Mouse (Mus musculus) kidney, adult 9 months (tissue): ENCODE data around the gene Efcab9.
A peak's percentile ranks its signal among the peaks of the same experiment; 100 is the strongest.
"Not testable (repeated sequence)": the region's sequence is repeated elsewhere in the genome, so short reads cannot be mapped to it uniquely, and the experiment has no call there.

Source experiments
- DNase-seq: peaks from one replicate; pipeline ENCODE4 v3.0.0; 2022

Efcab9 gene

DNA sequence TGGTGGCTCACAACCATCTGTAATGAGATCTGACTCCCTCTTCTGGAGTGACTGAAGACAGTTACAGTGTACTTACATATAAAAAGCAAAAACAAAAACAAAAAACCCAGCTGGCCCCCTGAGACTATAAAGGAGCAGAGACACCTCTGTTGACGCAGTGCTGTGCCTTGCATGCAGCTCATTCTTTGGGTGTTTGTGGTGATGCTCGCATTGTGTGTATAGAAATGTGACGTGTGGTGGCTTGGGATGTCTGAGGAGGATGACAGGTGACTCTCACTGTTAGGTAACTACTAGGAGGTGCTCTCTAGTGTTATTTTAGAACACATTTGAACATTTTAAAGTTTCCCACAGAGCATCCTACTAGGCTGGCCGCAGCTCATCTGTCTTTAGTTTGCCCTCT is 3.8 kb upstream of the Efcab9 start:
- DNase-seq = no peak

DNA sequence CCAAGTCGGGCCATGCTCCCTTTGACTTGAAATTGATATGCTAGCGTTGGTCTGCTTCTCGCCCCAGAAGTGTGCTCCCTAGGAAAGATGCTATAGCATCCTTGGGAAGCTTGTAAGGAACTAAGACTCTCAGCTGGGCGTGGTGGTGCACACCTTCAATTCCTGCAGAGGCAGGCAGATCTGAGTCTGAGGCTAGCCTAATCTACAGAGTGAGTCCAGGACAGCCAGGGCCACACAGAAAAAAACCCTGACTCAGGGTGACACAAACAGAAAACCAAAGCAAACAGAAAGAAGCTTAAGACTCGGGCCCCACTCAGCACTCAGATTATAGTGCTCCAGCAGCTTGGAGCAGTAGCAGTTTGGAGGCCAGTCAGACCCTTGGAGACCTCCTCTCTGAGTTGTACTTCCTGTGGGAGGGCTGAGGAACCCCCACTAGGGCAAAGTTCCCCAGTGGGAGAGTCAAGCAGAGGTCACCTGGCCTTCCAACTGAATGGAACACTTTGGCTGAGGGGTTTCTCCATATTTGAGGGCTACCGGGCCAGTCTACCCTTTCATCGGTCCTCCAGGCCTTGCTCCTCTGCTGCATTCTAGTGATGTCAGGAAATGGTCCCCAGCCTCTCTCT is 2.7 kb upstream of the Efcab9 start:
- no peak for DNase-seq

DNA sequence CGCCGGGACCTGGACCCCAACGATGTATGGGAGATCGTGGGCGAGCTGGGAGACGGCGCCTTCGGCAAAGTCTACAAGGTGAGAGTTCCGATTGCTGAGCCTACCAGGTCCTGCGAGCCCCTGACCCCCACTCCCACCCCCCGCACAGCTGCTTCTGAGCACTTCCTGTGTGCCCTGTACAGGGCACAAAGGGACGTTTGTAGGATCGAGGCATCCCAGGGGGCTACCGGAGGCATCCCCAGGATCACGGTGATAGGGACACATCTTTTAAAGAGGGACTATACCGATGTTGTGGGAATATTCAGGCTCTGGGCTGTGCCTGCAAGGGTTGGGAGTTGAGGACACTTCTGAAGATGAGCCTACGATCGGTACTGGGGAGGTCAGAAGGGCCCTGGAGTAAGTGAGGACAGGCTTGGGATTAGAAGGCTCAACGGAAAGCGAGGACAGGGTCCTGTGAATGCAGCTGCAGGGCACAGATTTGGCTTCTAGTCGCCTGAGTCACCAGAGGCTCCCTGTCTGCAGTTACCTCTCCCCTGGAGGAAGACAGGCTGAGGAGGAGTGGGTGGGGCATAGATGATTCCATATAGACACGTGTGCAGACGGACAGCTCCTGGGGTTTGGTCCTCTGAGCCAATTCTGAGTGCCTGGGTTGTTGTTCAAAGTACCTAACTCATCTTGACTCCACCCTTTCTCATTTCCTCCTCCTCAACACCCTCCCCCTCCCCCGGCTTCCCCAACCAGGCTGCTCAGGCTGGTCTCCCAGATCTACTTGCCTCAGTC is 1.8 kb upstream of the Efcab9 start:
- no peak for DNase-seq

DNA sequence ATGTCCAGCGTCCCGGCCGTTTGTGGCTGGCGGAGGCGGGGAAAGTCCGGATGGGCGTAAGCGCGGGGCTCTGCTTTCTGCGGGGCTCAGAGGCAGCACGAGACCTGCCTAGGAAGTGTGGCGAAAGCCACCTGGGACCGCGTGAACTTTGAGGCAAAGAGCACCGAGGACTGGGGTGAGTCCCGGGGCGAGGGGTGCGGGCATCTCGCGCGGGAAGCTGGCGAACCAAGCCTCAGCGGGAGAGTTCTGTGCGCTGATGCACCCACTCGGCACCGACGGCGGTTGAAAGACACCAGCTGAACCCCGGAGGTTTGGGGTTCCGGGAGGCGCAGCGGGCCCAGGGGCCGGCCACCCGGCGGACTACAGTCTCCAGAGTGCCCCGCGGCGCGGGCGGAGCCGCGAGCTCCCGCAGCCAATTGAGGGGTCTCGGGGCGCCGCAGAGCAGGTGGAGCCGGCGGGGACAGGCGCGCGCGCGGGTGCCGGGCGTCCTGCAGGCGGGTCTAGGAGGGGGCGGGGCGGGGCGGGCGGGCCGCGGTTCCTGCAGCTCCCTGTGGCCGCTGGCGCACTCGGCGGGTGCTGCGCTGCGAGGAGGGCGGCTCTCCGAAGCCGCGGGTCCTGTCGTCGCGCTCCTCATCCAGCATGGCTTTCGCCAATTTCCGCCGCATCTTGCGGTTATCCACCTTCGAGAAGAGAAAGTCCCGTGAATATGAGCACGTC is 1.0 kb upstream of the Efcab9 start, which contains the start of gene Stk10:
Gene Stk10 (plus strand): TSS at position 541 of the 717 bp plus-strand sequence.
- peak; percentile 90 for DNase-seq

DNA sequence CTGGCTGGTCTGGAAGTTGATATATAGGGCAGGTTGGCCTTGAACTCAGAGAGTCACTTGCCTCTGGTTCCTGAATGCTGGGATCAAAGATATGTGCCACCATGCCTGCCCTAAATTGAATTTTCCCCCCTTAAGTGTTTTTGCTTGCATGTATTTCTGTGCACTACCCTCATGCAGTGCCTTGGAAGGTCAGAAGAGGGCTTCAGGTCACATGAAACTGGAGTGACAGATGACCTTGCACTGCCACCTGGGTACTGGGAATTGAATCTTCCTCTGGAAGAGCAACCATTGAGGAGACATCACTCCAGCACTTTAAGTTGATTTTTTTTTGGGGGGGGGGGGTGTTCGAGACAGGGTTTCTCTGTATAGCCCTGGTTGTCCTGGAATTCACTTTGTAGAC is 1.7 kb downstream of the Efcab9 start:
- no peak for DNase-seq

DNA sequence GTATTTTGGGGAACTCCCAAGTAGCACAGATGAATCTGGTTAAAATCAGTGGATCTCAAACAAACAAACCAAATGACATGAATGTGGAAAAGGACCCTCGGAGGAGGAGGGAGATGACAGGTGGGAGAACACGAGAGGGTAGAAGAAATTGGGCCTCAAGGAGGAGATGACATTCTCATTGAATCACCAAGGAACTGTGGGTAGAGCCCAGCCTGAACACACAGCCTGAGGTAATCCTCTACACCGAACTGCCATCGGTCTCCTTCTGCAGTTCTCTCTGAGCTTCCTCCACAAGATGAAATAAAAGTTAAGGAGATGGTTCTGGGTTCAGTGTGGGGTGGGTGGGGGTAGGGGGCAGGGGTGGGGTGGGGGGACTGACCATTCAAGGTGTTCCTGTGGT is 4.9 kb downstream of the Efcab9 start:
- DNase-seq = no peak

DNA sequence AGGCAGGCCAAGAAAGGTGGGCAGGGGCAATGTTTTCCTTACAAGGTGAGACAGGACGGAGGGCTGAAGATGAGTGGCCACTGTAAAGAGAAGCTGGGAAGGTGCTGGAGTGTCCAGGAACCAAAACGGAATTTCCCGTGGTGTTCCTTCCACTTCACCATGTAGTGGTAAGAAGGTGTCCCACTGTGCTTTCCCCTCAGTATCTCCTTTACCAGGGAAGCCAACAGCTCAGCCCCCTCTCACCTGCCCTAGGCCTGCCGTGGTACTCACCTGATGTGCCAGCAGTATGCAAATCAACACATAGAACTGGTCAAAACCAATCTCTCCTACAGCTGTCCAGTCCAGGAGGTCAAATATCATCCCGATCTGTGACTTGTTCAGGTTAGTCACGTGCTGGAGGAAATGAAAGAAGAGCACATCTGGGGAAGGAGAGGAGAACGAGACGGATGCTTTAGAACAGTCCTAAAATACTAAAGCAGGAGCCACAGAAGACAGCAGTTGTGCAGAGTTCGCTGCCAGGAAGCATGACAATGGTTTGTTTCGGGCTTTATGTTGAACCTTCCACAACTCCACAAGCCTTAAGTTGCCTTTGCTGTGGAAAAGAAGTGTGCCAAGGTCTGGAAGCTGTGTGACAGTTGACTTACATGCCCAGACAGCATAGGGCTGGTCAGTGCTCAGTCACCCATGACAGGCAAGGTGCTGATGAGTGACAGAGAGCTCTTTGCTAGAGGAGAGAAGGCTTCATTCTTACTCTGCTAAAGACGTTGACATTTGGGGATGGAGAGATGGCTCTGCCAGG is 7.6 kb downstream of the Efcab9 start:
- no peak for DNase-seq

DNA sequence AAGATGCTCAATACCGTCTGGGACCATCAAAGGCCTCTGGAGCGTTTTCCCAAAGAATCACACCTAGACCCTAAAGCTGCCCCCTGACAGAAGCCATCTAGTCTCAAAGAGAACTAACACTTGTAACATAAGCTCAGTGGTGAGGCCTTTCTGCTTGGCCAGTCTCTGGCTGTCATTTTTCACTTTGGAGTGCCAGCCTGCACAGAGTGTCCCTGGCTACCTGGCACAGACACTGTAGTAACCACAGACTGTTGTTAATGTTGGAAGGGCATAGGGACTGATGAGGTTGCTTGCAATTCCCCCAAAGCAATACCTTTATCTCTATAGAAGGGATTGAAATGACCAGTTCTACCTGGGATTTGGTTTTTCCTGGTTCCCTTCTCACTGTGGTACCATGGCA is 10.6 kb downstream of the Efcab9 start:
- no peak for DNase-seq

DNA sequence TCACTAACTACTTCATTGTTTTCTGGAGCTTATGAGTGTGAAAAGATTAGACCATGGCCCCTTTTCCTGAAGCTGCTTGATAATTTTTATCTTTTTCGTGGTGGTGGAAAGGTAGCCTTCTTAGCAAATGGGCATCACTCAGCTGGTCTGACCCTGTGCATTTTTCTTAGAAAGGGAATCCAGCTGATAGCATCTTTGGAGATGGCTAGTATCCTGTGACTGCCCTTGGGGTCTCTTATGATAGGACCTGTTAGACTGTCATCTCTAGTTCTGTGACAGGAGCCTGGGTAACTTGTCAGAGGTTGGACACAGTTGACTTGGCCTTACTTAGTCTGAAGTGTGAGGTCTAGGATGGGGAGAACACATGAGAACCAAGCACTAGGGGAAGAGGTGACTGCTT is 12.5 kb downstream of the Efcab9 start:
- DNase-seq = no peak

DNA sequence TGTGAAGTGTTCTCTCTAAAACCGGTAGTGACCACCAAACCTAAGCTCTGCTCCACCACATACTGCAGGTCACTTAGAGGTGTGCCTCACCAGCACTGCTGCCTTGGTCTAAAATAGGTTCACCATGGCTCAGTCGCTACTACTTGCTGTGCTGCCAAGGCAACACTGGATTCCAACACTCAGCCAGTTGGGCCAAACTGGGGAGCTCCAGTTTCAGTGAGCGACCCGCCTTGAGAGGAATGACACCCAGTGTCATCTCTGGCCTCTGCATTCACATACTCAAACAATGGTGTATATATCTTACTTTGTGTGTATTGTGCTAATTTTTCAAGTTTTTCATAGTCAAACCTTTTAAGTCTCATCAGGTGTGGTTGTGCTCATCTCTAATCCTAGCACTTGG is 13.1 kb downstream of the Efcab9 start:
- no peak for DNase-seq

DNA sequence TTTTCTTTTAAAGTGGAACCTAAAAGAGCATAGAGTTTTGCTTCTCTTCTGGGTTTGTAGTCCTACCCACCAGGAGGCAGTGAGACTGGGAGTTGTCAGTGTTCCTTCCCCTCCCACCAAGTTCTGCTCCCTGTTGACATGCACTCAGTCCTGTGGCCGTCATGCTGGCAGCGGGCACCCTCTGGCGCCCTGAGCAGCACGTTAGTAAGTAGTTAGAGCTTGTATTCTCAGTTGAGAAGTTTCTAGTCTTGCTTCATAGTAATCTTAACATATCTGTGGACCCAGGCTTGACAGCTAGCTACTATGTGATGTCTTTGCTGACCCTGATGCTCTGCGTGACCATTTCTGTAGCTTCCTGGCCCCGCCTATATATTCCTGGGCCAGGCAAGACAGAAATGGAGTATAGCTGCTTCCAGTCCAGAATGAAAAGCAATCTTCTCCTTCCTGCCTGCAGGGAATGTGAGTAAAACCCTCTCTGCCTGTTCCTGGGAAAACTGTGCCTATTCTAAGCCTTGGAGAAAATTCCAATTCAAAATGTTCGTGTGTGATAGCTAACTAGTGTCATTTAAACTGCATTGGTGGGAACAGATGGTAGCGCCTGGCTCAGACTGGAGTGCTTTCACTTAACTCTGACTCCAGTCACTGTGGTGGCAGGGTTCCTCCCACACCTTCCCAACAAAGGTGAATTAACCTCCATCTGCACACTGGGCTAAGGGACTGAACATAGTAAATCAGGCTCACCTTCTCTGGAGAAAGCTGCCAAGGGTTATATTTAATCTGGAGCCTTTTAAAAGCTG is 14.8 kb downstream of the Efcab9 start:
- no peak for DNase-seq

DNA sequence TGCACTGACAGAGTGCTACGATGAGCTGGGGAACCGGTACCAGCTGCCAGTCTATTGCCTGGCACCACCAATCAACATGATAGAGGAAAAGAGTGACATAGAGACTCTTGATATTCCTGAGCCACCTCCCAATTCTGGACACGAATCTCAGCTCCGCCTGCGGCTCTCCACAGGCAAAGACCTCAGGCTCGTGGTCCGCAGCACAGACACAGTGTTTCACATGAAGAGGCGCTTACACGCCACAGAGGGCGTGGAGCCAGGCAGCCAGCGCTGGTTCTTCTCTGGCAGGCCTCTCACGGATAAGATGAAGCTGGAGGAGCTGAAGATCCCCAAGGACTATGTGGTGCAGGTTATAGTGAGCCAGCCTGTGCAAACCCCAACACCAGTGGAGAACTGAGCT is 15.8 kb downstream of the Efcab9 start:
- DNase-seq = no peak

DNA sequence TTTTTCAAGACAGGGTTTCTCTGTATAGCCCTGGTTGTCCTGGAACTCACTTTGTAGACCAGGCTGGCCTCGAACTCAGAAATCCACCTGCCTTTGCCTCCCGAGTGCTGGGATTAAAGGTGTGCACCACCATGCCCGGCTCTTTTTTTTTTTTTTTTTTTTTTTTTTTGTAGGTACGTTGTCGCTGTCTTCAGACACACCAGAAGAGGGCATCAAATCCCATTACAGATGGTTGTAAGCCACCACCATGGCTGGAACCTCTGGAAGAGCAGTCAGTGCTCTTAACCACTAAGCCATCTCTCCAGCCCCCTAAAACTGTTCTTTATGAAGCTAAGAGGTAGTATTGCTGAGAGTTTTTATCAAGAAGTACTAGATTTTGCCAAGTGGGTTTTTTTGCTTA is 17.0 kb downstream of the Efcab9 start:
- not testable (repeated sequence) for DNase-seq

DNA sequence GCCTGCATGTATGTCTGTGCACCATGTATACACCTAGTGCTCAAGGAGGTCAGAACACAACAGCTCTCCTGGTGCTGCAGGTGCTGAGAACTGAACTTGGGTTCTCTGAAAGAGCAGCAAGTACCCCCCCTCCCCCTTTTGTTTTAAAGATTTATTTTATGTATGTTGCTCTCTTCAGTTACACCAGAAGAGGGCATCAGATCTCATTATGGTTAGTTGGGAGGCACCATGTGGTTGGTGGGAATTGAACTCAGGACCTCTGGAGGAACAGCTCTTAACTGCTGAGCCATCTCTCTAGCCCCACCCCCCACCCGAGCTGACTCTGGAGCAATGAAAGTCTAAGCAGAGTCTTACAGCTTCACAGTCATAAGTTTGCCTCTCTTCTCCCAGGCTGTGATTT is 21.0 kb downstream of the Efcab9 start:
- DNase-seq = no peak

DNA sequence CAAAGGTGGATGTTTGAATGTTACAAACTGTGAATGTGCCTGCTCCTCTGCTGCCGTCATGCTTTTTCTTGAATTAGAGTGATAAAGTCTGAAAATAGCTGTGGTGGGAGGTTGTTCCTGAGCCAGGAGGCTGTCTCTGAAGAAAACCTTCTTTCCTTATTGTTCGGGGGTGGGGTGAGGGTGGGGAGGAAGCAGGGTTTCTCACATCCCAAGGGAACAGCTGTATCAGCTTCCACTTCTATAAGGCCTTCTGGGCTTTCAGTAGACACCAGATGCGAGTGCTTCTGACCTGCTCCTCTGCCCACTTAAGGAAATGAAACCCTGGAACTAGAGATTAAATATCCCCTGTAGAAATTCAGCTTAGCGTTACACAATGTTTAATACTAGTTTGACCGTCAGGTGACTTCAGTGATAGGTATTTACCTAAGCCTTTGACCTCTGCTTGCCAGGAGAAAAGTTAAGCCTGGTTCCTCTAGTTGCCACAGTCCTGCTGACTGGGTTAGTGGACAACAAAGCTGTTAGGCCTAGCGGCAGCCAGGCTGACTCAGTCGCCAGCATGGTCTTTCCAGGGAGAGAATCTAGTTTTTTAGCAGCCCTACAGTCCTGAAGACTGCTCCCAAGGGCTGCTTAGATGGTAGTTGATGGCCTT is 26.7 kb downstream of the Efcab9 start:
- DNase-seq = no peak

DNA sequence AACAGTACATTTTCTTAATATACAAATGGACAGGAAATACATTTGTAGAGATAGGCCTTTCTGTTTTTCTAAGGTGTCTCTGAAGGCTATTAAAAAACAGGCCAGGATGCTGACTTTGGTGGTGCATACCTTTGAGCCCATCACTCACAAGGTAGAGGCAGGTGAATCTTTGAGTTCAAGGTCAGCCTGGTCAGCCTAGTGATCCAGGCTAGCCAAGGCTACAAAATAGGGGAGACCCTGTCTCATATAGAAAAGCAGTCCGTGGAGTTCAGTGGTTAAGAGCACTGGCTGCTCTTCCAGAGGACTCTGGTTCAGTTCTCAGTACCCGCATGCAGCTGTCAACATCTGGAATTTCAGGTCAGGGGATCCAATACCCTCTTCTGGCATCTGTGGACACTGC is 28.2 kb downstream of the Efcab9 start:
- no peak for DNase-seq

DNA sequence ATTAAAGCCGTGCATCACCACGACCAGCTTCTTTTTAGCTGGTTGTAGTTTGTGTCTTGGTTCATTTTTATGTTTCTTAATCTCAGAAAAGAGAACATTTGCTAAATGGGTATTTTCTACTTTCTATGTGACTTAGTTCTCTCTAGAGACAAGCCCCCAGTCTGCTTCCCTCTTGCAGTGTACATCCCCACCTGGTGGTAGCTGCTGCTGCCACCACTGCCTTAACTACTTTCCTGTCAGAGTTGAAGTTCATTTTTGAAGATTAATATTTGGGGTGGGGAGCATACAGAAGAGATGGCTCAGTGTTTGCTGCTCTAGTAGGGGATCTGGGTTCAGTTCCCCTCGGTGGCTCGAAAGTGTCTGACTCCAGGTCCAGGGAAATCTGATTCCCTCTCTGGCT is 31.9 kb downstream of the Efcab9 start:
- no peak for DNase-seq

DNA sequence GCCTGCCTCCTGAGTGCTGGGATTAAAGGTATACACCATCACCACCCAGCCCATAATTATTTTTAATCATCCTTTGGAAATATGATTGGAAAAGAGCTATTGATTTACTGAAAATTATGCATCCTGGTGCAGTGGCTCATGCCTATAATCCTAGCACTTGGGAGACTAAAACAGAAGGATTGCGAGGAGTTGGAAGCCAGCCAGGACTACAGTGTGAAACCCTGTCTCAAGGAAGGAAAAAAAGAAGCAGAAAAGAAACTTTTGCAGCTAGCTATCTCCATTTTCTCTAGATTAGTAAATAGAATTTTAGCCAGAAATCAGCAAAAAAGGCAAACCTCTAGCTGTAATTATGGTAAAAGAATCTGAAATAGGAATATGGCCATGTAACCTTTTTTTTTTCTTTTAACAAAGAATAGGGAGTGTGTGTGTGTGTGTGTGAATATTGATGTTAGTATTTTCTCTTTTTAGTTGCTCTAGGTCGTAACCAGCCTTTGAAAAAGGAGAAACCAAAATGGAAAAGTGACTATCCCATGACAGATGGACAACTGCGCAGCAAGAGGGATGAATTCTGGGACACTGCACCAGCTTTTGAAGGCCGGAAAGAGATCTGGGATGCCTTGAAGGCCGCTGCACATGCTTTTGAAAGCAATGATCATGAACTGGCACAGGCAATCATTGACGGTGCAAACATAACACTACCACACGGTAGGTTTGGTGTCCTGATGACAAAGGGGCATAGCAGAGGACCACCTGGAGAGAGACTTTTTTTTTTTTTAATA is 32.9 kb downstream of the Efcab9 start:
- peak; percentile 8 for DNase-seq

DNA sequence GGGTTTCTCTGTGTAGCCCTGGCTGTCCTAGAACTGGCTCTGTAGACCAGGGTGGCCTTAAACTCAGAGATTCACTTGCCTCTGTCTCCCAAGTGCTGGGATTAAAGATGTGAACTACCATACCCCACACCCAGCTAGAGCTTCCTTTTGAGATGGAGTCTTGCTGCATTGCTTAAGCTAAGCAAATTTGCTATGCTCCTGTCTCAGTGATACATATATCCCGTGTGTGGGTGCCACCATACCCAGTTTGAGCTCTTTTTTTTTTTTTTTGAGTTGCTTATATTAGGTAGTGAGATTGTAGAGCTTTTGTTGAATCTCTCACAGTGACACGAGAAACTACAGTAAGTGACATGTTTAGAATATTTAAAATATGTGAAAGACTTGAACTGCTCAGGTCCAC is 36.6 kb downstream of the Efcab9 start:
- no peak for DNase-seq

DNA sequence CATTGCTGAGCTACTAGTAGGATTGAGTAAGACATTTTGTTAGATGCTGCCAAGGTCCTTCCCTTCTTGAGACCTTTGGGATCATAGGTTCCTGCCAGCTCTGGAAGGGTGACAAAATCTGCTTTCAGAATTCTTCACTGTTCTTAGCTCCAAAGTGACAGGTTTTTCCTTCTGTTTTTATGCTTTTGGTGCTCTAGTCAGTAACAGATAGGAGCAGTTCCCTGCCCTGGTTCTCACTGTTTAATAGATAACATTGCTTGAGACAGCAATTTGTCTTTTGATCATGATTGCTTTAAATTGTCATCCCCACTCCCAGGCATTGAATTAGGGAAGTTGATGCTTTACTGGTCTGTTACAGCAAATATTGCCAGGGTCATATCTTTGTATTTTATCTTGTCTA is 38.6 kb downstream of the Efcab9 start:
- peak; percentile 24 for DNase-seq

DNA sequence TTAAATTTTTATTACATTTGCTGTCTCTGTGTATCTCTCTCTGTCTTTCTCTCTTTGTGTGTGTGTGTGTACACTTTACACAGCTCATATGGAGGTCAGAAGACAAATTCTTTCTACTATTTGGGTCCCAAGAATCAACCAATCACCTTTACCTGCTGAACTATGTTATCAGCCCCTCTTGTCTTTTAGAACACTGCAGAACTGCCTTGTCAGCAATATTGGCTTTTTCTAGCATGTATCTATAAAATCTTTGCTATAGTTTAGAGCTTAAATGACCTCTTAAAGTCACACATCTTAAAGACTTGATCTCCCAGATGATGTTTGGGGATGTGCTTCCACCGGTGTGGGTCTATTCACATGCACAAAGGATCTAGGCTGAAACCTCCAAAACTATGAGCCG is 40.8 kb downstream of the Efcab9 start:
- no peak for DNase-seq
